Mouse (Mus musculus): Measurements from ENCODE around the gene Trp53rkb. TPM values are rescaled to one million over a fixed set of nuclear protein-coding genes. Genes with fewer than 3 reads are reported as not detected.

The Trp53rkb gene
- polyA plus RNA-seq, 2 experiments, result 2.4 to 3.3 TPM

DNA sequence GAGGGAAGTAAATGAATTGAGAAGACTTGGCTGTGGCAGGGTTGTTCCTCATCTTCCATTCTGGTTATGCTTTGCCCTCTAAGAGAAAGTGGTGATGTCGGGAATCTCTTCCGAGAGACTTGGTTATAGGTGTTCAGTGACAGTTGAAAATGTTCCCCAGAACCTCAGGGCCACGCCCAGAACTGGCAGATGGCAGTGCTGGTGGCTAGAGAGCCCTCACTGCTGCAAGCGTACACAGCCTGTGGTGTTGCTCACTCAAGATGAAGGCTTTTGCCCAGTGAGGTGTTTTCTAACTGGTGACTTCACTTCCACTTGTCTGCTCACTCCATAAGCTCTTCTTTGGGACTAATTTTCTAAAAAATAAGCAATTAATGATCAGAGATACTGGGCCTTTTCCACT lies 49.5 kb downstream of the Trp53rkb start:
- Histone ChIP-seq H3K4me2 (ENCODE audit: low read depth) (no peak overlapping the region), H3K27me3 (ENCODE audit: control insufficient read depth, insufficient read depth, low read length) (no peaks in the 10 kb centered on the region), H3K9me3 (ENCODE audit: control insufficient read depth, low read length) (no peaks in the 10 kb centered on the region), H3K4me3 (ENCODE audit: insufficient read depth in 1 of 2, low read depth in 2 of 2, low read length in 2 of 2) (no peak overlapping the region), H3K36me3 (replicated peaks; ENCODE audit: control insufficient read depth, insufficient read depth, low read depth) (peaks cover 4% of the 10 kb centered on the region), H3K4me1 (replicated peaks; ENCODE audit: control insufficient read depth in 2 of 2, insufficient read depth in 2 of 2, low read length in 1 of 2) (no peaks in the 10 kb centered on the region), H3K9ac (replicated peaks) (no peak overlapping the region), H3K27ac (no peak overlapping the region)
- WGBS (ENCODE audit: insufficient replicate concordance), result 56% methylated on average over 4 of the region's 4 CpGs
- ATAC-seq (ENCODE audit: insufficient read depth), result no peak
- no peak for DNase-seq (ENCODE audit: low read depth in 3 of 3, low spot score in 3 of 3)
- TF ChIP-seq CTCF (IDR thresholded peaks at IDR 0.05; ENCODE audit: low read depth) (no peak), EP300 (IDR thresholded peaks at IDR 0.05; ENCODE audit: low read depth) (no peak)

Other genes with a start within 250 kb of the Trp53rkb start
- 10.0 and 11.2 TPM in 2 replicates for gene Prex1, start 78.7 kb upstream of the Trp53rkb start, polyA plus RNA-seq (2012; rRNA removed)
- 9.2 and 11.1 TPM in 2 replicates for gene Prex1, start 78.7 kb upstream of the Trp53rkb start, polyA plus RNA-seq (2014; fragmentation: Nextera tagmentation; extraction: Ambion mirVana)
- 4.4 and 5.5 TPM in 2 replicates for gene Arfgef2, start 13.1 kb downstream of the Trp53rkb start, polyA plus RNA-seq (2012; rRNA removed)
- 4.8 and 5.3 TPM in 2 replicates for gene Arfgef2, start 13.1 kb downstream of the Trp53rkb start, polyA plus RNA-seq (2014; fragmentation: Nextera tagmentation; extraction: Ambion mirVana)
- gene Cse1l, start 113.5 kb downstream of the Trp53rkb start, polyA plus RNA-seq (2012; rRNA removed), result 25.2 and 33.9 TPM in 2 replicates
- 63.9 and 68.7 TPM in 2 replicates for gene Cse1l, start 113.5 kb downstream of the Trp53rkb start, polyA plus RNA-seq (2014; fragmentation: Nextera tagmentation; extraction: Ambion mirVana)
- gene Stau1, start 203.8 kb downstream of the Trp53rkb start, polyA plus RNA-seq (2012; rRNA removed), result 8.8 and 11.4 TPM in 2 replicates
- 15.6 and 17.9 TPM in 2 replicates for gene Stau1, start 203.8 kb downstream of the Trp53rkb start, polyA plus RNA-seq (2014; fragmentation: Nextera tagmentation; extraction: Ambion mirVana)
- gene Ddx27, start 222.7 kb downstream of the Trp53rkb start, polyA plus RNA-seq (2012; rRNA removed), result 26.4 and 39.5 TPM in 2 replicates
- gene Ddx27, start 222.7 kb downstream of the Trp53rkb start, polyA plus RNA-seq (2014; fragmentation: Nextera tagmentation; extraction: Ambion mirVana), result 26.5 and 30.2 TPM in 2 replicates